Mouse (Mus musculus) G1E (cell line): ENCODE results near the gene Trmt112. TPM values are rescaled to one million over a fixed set of nuclear protein-coding genes. Genes with fewer than 3 reads are reported as not detected.
A peak's percentile ranks its signal among the peaks of the same experiment; 100 is the strongest.

ENCODE experiments used
- ATAC-seq: 2 replicates; pipeline ENCODE4 v1.8.0; 2016; ENCODE audit warnings: mild to moderate bottlenecking; ENCODE audit not compliant: insufficient number of reproducible peaks, poor library complexity, low FRiP score, severe bottlenecking; ENCODE audit errors: extremely low read depth
- DNase-seq: peaks from one replicate; pipeline ENCODE4 v3.0.0; 2012; ENCODE audit warnings: low spot score
- H3K27me3 ChIP-seq: 2 replicates; pipeline ENCODE4 v1.6.1; 2012; ENCODE audit warnings: mild to moderate bottlenecking, low read length, inconsistent platforms; ENCODE audit not compliant: insufficient read depth
- H3K36me3 ChIP-seq: replicated peaks from 2 replicates; pipeline ENCODE3; 2012; ENCODE audit warnings: mild to moderate bottlenecking, inconsistent platforms
- H3K4me1 ChIP-seq: 2 replicates; pipeline ENCODE4 v1.6.1; 2012; ENCODE audit warnings: low read depth, low read length, inconsistent platforms, mixed read lengths; ENCODE audit not compliant: insufficient read depth
- H3K4me3 ChIP-seq: 2 replicates; pipeline ENCODE4 v1.5.1; 2012; ENCODE audit warnings: low read depth, mild to moderate bottlenecking, inconsistent platforms, low read length, moderate library complexity, mixed read lengths
- H3K9me3 ChIP-seq: replicated peaks from 2 replicates; pipeline ENCODE4 v1.6.1; 2012; ENCODE audit warnings: inconsistent platforms
- CTCF ChIP-seq: IDR thresholded peaks from 2 replicates; pipeline ENCODE4 v1.5.1; 2012; ENCODE audit warnings: low read depth, low read length, inconsistent platforms, mixed read lengths
- GATA1 ChIP-seq: IDR thresholded peaks from 2 replicates; pipeline ENCODE4 v1.6.1; 2012; ENCODE audit warnings: borderline replicate concordance, low read length, inconsistent platforms, mixed read lengths
- GATA2 ChIP-seq: IDR thresholded peaks from 2 replicates; pipeline ENCODE4 v1.6.1; 2012; ENCODE audit warnings: low read depth, low read length, inconsistent platforms, borderline replicate concordance
- POLR2AphosphoS5 ChIP-seq: IDR thresholded peaks from 2 replicates; pipeline ENCODE4 v1.6.1; 2012; ENCODE audit warnings: low read depth, low read length, inconsistent platforms; ENCODE audit not compliant: insufficient replicate concordance
- TAL1 ChIP-seq: conservative IDR thresholded peaks from 2 replicates; pipeline ENCODE4 v1.6.1; 2012; ENCODE audit warnings: low read depth, low read length, inconsistent platforms, mixed read lengths
- polyA plus RNA-seq: library from polyadenylated mRNA; stranded (reverse); fragments of >175 nt; gene quantifications from 2 replicates; pipeline ENCODE4 v1.2.3, GENCODE M21; 2012
- total RNA-seq, 2 experiments: library from RNA; stranded (forward) in 1 of 2; stranded (reverse) in 1 of 2; fragments of 200-1000 nt in 1 of 2; fragments of >200 nt in 1 of 2; fragmentation: Nextera tagmentation in 1 of 2; gene quantifications; 2 replicates each; pipeline ENCODE4 v1.2.3; 2014 to 2017

Trmt112 gene
- total and polyA plus RNA-seq, 3 experiments, result 191 to 286 (median 261) TPM

DNA sequence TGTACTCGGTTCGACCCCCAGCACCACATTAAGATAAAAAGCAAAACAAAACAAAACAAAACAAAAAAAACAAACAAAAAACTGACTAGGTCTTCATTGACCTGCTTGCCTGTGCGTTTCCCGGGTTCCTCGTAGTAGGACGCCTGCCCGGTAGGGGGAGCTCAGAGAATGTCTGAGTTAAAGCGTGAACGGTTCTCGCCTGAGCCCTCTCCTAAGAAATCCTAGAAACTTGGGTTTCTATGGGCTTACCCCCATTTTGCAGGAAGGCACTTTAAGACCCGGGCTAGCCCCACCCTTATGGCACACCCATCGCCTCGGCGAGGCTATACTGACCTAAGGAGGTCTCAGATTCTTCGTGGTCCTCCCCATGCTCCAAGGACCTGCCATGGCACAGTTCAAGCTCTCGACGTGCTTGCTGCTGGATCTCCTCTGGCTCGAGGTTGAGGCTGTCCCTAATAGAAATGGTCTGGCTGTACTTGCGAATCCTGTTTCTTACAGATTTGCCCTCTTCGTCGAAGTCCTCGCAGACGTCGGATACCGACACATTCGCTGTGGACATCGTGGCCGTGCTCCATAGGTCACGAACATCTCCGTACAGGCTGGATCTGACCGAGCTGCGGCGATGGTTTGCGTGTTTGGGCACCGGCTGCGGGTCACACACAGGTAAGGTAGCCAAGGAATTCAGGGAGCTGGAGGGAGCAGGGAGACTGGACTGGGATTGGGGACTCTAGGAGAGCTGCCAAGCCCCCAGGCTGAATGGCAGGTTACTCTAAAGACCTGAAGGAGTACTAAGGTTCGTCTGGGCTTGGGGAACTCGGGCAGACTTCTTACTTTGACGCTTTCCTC is 15.2 kb downstream of the Trmt112 start:
- Histone ChIP-seq H3K9me3 (no peaks in the 10 kb centered on the region), H3K27me3 (peaks cover 38% of the 10 kb centered on the region), H3K36me3 (peaks cover 8% of the 10 kb centered on the region), H3K4me1 (peaks cover 39% of the 10 kb centered on the region), H3K4me3 (peak overlapping the region; percentile 2; the same call in 1 of the 2 replicates)
- ATAC-seq (no peak), DNase-seq (no peak)
- no peak for TF ChIP-seq GATA2
- peak; percentile 47 for TF ChIP-seq CTCF

DNA sequence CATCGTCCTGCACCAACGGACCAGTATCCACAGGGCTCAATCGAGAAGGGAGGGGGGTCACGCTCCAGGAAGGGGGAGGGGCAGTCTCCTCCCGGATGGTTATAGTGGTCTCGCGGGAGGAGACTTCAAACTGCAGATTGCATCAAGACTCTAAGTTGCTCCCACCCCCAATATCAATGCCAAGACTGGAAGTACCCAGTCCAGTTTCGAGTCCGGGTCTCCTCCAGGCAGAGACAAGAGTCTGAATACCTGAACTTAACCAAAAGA is 15.7 kb downstream of the Trmt112 start, which contains the start of gene Catsperz:
TSS of gene Catsperz (minus strand) at position 74 of the 267 bp plus-strand sequence.
- DNase-seq (no peak), ATAC-seq (no peak)
- Histone ChIP-seq H3K27me3 (peaks cover 40% of the 10 kb centered on the region), H3K4me1 (peaks cover 34% of the 10 kb centered on the region), H3K9me3 (no peaks in the 10 kb centered on the region), H3K4me3 (peak within 1 kb of the TSS; percentile 2; the same call in 1 of the 2 replicates), H3K36me3 (peaks cover 3% of the 10 kb centered on the region)
- TF ChIP-seq GATA1 (no peak), POLR2AphosphoS5 (no peak), GATA2 (no peak), CTCF (no peak)

DNA sequence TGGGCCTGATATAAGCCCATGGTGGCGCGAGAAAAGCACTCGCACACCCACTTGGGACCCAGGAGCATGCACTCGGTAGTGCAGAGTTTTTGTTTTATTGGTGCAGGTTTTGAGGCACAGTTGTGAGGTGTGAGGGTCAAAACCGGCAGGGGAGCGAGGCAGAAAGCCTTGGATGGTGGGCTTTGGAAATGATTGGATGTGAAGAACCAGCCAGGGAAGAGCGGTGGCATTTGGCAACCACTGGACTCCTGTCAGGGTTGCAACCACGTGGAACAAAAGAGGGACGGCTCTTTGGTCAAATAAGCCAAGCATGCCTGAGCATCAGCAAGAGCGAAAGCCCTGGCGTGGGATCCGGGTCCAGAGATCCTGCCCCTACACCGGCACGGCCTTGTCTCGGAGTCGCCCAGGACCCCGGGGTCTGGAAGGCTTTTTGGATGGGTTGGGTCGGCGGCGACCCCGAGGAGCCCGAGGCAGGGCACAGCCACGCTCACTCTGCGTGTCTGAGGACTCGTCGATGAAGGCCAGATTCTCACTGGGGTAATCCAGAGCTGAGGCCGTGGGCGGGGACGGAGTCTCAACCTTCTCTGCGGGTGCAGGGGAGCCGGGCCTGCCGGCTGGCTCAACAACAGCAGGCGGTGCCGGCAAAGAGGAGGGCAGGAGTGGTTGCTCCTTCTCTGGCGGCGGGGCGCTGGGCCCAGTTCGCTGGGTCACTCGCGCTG is 16.3 kb downstream of the Trmt112 start:
- peaks cover 42% of the 10 kb centered on the region for H3K27me3 ChIP-seq
- H3K4me1 ChIP-seq, result peaks cover 28% of the 10 kb centered on the region
- no peaks in the 10 kb centered on the region for H3K9me3 ChIP-seq
- no peak for TF ChIP-seq POLR2AphosphoS5
- TF ChIP-seq TAL1, result no peak
- TF ChIP-seq GATA2, result no peak
- TF ChIP-seq CTCF, result no peak
- TF ChIP-seq GATA1, result no peak
- no peak overlapping the region for H3K4me3 ChIP-seq
- no peak for ATAC-seq
- no peak for DNase-seq
- H3K36me3 ChIP-seq, result no peaks in the 10 kb centered on the region

DNA sequence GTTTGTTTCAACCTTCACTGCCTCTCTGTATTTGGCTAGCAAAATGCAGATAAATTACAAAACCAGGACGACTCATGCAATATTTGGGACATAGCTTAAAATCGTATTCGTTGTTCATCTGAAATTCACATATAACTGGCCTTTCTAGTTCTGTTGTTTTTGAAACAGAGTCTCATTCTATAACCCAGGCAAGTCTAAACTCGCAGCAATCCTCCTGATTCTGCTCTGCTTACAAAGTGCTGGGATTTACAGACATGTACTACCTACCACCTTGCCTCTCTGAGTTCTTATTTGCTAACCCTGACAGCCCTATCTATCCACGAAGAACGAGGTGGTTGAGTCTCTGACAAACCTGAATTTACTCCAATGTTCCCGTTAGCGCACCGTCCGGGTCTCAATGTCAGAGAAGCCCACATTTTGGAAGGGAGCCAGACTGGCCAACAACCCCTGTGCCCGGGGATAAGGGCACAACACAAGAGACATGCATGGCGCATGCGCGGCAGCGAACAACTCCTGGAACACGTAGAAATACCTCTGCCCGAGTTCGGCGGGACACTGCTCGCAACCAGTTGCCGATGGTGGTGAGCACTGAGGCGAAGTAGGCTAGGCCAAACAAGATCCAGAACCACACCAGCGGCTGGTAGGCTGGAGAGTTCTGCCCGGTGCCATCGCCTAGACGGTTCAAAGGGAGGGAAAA is 17.2 kb downstream of the Trmt112 start:
- TF ChIP-seq GATA1 (no peak), TAL1 (no peak), CTCF (no peak), GATA2 (no peak), POLR2AphosphoS5 (no peak)
- H3K36me3 ChIP-seq, result no peaks in the 10 kb centered on the region
- no peaks in the 10 kb centered on the region for H3K9me3 ChIP-seq
- no peak overlapping the region for H3K4me3 ChIP-seq
- DNase-seq (no peak), ATAC-seq (no peak)
- H3K4me1 ChIP-seq, result peaks cover 23% of the 10 kb centered on the region
- peaks cover 50% of the 10 kb centered on the region for H3K27me3 ChIP-seq

DNA sequence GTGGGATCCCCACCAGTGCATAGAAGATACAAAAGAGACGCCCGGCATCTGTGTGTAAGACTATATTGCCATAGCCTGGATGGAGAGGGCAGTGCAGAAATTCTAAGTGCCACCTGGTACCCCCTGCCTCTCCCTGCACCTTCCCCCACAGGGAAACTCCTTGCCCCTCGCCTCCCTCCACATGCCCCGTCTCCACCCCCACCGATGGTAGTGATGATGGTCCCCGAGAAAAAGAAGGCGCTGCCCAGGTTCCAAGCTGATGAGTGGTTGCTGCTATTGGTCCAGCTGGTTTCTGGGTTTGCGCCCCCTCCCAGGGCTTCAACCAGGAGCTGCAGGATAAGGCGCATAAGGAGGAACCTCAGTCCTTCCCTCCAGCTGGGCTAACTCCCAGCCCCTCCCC is 18.6 kb downstream of the Trmt112 start:
- H3K9me3 ChIP-seq, result no peaks in the 10 kb centered on the region
- peaks cover 62% of the 10 kb centered on the region for H3K27me3 ChIP-seq
- H3K4me3 ChIP-seq, result no peak overlapping the region
- H3K4me1 ChIP-seq, result peaks cover 13% of the 10 kb centered on the region
- TF ChIP-seq GATA2, result no peak
- no peak for TF ChIP-seq TAL1
- no peak for TF ChIP-seq POLR2AphosphoS5
- TF ChIP-seq CTCF, result no peak
- no peak for TF ChIP-seq GATA1
- ATAC-seq (no peak), DNase-seq (no peak)
- no peaks in the 10 kb centered on the region for H3K36me3 ChIP-seq

DNA sequence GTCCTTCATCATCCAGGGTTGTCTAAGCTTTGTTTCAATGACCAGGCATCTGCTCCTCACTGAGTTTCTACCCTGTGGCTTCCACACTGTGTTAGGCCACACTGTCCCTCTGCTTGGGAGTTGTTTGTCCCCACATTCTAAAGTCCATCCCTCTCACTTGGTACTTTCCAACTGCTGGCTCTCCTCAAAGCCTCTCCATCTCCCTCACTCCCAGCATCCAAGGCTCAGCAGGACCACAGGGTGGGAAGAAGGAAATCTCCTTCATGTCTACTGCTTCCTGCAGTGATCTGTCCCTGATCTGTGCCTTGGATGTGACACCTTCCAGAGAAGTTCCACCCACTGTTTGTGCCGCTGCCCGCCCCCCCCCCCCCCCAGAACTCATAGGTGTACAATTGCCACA is 21.5 kb downstream of the Trmt112 start:
- Histone ChIP-seq H3K27me3 (peaks cover 73% of the 10 kb centered on the region), H3K36me3 (no peaks in the 10 kb centered on the region), H3K4me3 (no peak overlapping the region), H3K4me1 (peaks cover 6% of the 10 kb centered on the region), H3K9me3 (peaks cover 8% of the 10 kb centered on the region)
- TF ChIP-seq CTCF (no peak), GATA1 (no peak)
- DNase-seq, result no peak
- no peak for ATAC-seq
